Mouse (Mus musculus) neural tube, embryonic 12.5 days (tissue): ENCODE data around the gene Pdgfa. TPM values are rescaled to one million over a fixed set of nuclear protein-coding genes. Genes with fewer than 3 reads are reported as not detected.
A peak's percentile ranks its signal among the peaks of the same experiment; 100 is the strongest.

Experiments used
- ATAC-seq: fragments of 200-750 bp; cut with Nextera tagmentation; 2 replicates; pipeline ENCODE4 v1.8.0; 2017; ENCODE audit warnings: low read depth, mild to moderate bottlenecking, moderate TSS enrichment, moderate library complexity; ENCODE audit not compliant: low FRiP score
- H3K27ac ChIP-seq: fragments of 300-500 bp; sonication (generic); 2 replicates; pipeline ENCODE4 v1.5.1; 2016
- H3K27me3 ChIP-seq: fragments of 300-500 bp; sonication (generic); replicated peaks from 2 replicates; pipeline ENCODE4 v1.6.1; 2016; ENCODE audit warnings: mild to moderate bottlenecking
- H3K36me3 ChIP-seq: fragments of 300-500 bp; sonication (generic); 2 replicates; pipeline ENCODE4 v1.6.1; 2016; ENCODE audit warnings: mild to moderate bottlenecking
- H3K4me1 ChIP-seq: fragments of 300-500 bp; sonication (generic); 2 replicates; pipeline ENCODE4 v1.6.1; 2016
- H3K4me2 ChIP-seq: fragments of 300-500 bp; sonication (generic); replicated peaks from 2 replicates; pipeline ENCODE4 v1.6.1; 2016; ENCODE audit warnings: mild to moderate bottlenecking
- H3K4me3 ChIP-seq: fragments of 300-500 bp; sonication (generic); 2 replicates; pipeline ENCODE4 v1.5.1; 2016
- H3K9ac ChIP-seq: fragments of 300-500 bp; sonication (generic); 2 replicates; pipeline ENCODE4 v1.6.1; 2016; ENCODE audit warnings: mild to moderate bottlenecking
- H3K9me3 ChIP-seq: fragments of 300-500 bp; sonication (generic); 2 replicates; pipeline ENCODE4 v1.6.1; 2016; ENCODE audit warnings: mild to moderate bottlenecking
- WGBS: fragments of 180-500 bp; shearing (Covaris S2); methylation state at CpG from one replicate; pipeline ENCODE4 v1.1.7; 2016; 5-methylcytosine and 5-hydroxymethylcytosine counted together
- polyA plus RNA-seq: library from polyadenylated mRNA; unstranded; fragments of >200 nt; fragmentation: Nextera tagmentation; extraction: Ambion mirVana; gene quantifications from 2 replicates; pipeline ENCODE4 v1.2.1, GENCODE M21; 2016

The Pdgfa gene
- polyA plus RNA-seq, 1 experiment from 2014 or later = 12.1 TPM

- peak; percentile 14; the same call in 1 of the 2 replicates for ATAC-seq
- Histone ChIP-seq H3K9me3 (no peaks in the 10 kb centered on the region), H3K4me3 (peak overlapping the region; percentile 65), H3K36me3 (no peaks in the 10 kb centered on the region), H3K27me3 (peaks cover 68% of the 10 kb centered on the region), H3K9ac (peak overlapping the region; percentile 75), H3K4me1 (peaks cover 63% of the 10 kb centered on the region), H3K27ac (no peak overlapping the region), H3K4me2 (peak overlapping the region; percentile 97)
- WGBS = under 1% methylated on average over 39 of the region's 40 CpGs
Observed at GRCm38 (mm10) chr5:138993371-138994107, 3.6 kb downstream of the Pdgfa start.

GRCm38 (mm10) chr5:138992611-138993370 lies 4.4 kb downstream of the Pdgfa start:
- 1% methylated on average over 59 of the region's 59 CpGs for WGBS
- H3K4me3 ChIP-seq = peak overlapping the region; percentile 65
- no peak for ATAC-seq
- no peaks in the 10 kb centered on the region for H3K9me3 ChIP-seq
- H3K36me3 ChIP-seq = no peaks in the 10 kb centered on the region
- H3K27ac ChIP-seq = no peak overlapping the region
- H3K4me1 ChIP-seq = peaks cover 62% of the 10 kb centered on the region
- H3K4me2 ChIP-seq = peak overlapping the region; percentile 97
- H3K27me3 ChIP-seq = peaks cover 60% of the 10 kb centered on the region
- peak overlapping the region; percentile 75 for H3K9ac ChIP-seq

- H3K9me3 ChIP-seq = no peaks in the 10 kb centered on the region
- no peak overlapping the region for H3K9ac ChIP-seq
- peaks cover 52% of the 10 kb centered on the region for H3K4me1 ChIP-seq
- no peak overlapping the region for H3K4me3 ChIP-seq
- peaks cover 5% of the 10 kb centered on the region; the same call in 1 of the 2 replicates for H3K36me3 ChIP-seq
- no peak overlapping the region for H3K27ac ChIP-seq
- 0 out of 2 replicates have a peak overlapping the region, but pooled peaks have one; percentile 5 for H3K4me2 ChIP-seq
- H3K27me3 ChIP-seq = peaks cover 49% of the 10 kb centered on the region
- WGBS = 7% methylated on average over 4 of the region's 4 CpGs
- no peak for ATAC-seq
Observed at GRCm38 (mm10) chr5:138991734-138992133, 5.4 kb downstream of the Pdgfa start.

GRCm38 (mm10) chr5:138990659-138991380 lies 6.3 kb downstream of the Pdgfa start:
- 57% methylated on average over 7 of the region's 7 CpGs for WGBS
- peaks cover 40% of the 10 kb centered on the region for H3K27me3 ChIP-seq

GRCm38 (mm10) chr5:138989567-138989966 lies 7.6 kb downstream of the Pdgfa start:
- WGBS = 57% methylated on average over 6 of the region's 6 CpGs
- Histone ChIP-seq H3K4me2 (no peak overlapping the region), H3K36me3 (peaks cover 6% of the 10 kb centered on the region; the same call in 1 of the 2 replicates), H3K27ac (no peak overlapping the region), H3K9me3 (no peaks in the 10 kb centered on the region), H3K27me3 (peaks cover 37% of the 10 kb centered on the region), H3K9ac (no peak overlapping the region), H3K4me1 (peaks cover 40% of the 10 kb centered on the region), H3K4me3 (no peak overlapping the region)
- ATAC-seq = no peak

More at GRCm38 (mm10) chr5:138990659-138991380, 6.3 kb downstream of the Pdgfa start:
- Histone ChIP-seq H3K36me3 (peaks cover 5% of the 10 kb centered on the region; the same call in 1 of the 2 replicates), H3K4me1 (peaks cover 43% of the 10 kb centered on the region), H3K9ac (no peak overlapping the region), H3K4me3 (no peak overlapping the region), H3K9me3 (no peaks in the 10 kb centered on the region), H3K27ac (no peak overlapping the region), H3K4me2 (no peak overlapping the region)
- ATAC-seq = no peak

- no peak overlapping the region for H3K4me3 ChIP-seq
- H3K4me2 ChIP-seq = peak overlapping the region; percentile 18
- 44% methylated on average over 9 of the region's 9 CpGs for WGBS
- peaks cover 29% of the 10 kb centered on the region for H3K27me3 ChIP-seq
- H3K36me3 ChIP-seq = peaks cover 14% of the 10 kb centered on the region; the same call in 1 of the 2 replicates
- no peak overlapping the region for H3K27ac ChIP-seq
- ATAC-seq = no peak
- H3K4me1 ChIP-seq = peaks cover 34% of the 10 kb centered on the region
- no peak overlapping the region for H3K9ac ChIP-seq
- H3K9me3 ChIP-seq = no peaks in the 10 kb centered on the region
Observed at GRCm38 (mm10) chr5:138988764-138989163, 8.4 kb downstream of the Pdgfa start.

GRCm38 (mm10) chr5:138987994-138988393 lies 9.2 kb downstream of the Pdgfa start:
- Histone ChIP-seq H3K4me3 (no peak overlapping the region), H3K4me2 (no peak overlapping the region), H3K9ac (no peak overlapping the region), H3K4me1 (peaks cover 26% of the 10 kb centered on the region), H3K36me3 (peaks cover 18% of the 10 kb centered on the region; the same call in 1 of the 2 replicates), H3K9me3 (no peaks in the 10 kb centered on the region), H3K27me3 (peaks cover 21% of the 10 kb centered on the region), H3K27ac (no peak overlapping the region)
- no peak for ATAC-seq
- 79% methylated on average over 10 of the region's 10 CpGs for WGBS

- H3K4me2 ChIP-seq = no peak overlapping the region
- WGBS = 86% methylated on average over 9 of the region's 9 CpGs
Observed at GRCm38 (mm10) chr5:138981921-138982320, 15.2 kb downstream of the Pdgfa start.

GRCm38 (mm10) chr5:138980608-138981007 lies 16.6 kb downstream of the Pdgfa start:
- H3K9ac ChIP-seq = no peak overlapping the region

More at GRCm38 (mm10) chr5:138981921-138982320, 15.2 kb downstream of the Pdgfa start:
- no peak overlapping the region for H3K4me3 ChIP-seq
- no peaks in the 10 kb centered on the region for H3K27me3 ChIP-seq
- no peak for ATAC-seq
- H3K4me1 ChIP-seq = no peaks in the 10 kb centered on the region
- H3K9ac ChIP-seq = no peak overlapping the region
- H3K9me3 ChIP-seq = no peaks in the 10 kb centered on the region
- H3K27ac ChIP-seq = no peak overlapping the region
- peaks cover 18% of the 10 kb centered on the region for H3K36me3 ChIP-seq

GRCm38 (mm10) chr5:138979840-138980239 lies 17.3 kb downstream of the Pdgfa start:
- no peaks in the 10 kb centered on the region for H3K9me3 ChIP-seq
- no peak overlapping the region for H3K4me2 ChIP-seq
- no peak for ATAC-seq
- no peaks in the 10 kb centered on the region for H3K27me3 ChIP-seq
- H3K4me3 ChIP-seq = no peak overlapping the region
- no peak overlapping the region for H3K9ac ChIP-seq
- no peak overlapping the region for H3K27ac ChIP-seq
- peaks cover 18% of the 10 kb centered on the region for H3K36me3 ChIP-seq
- H3K4me1 ChIP-seq = no peaks in the 10 kb centered on the region
- 86% methylated on average over 8 of the region's 8 CpGs for WGBS

More at GRCm38 (mm10) chr5:138980608-138981007, 16.6 kb downstream of the Pdgfa start:
- Histone ChIP-seq H3K27ac (no peak overlapping the region), H3K4me3 (no peak overlapping the region), H3K4me1 (no peaks in the 10 kb centered on the region), H3K9me3 (no peaks in the 10 kb centered on the region), H3K36me3 (peaks cover 18% of the 10 kb centered on the region), H3K27me3 (no peaks in the 10 kb centered on the region), H3K4me2 (no peak overlapping the region)
- ATAC-seq = no peak
- WGBS = 85% methylated on average over 9 of the region's 9 CpGs

- ATAC-seq = no peak
- Histone ChIP-seq H3K4me3 (no peak overlapping the region), H3K27ac (no peak overlapping the region), H3K9ac (no peak overlapping the region), H3K36me3 (peaks cover 5% of the 10 kb centered on the region; the same call in 1 of the 2 replicates), H3K4me2 (no peak overlapping the region), H3K27me3 (no peaks in the 10 kb centered on the region), H3K4me1 (no peaks in the 10 kb centered on the region), H3K9me3 (no peaks in the 10 kb centered on the region)
- WGBS = 63% methylated on average over 3 of the region's 3 CpGs
Observed at GRCm38 (mm10) chr5:138977759-138978158, 19.4 kb downstream of the Pdgfa start.
